Mouse (Mus musculus): ENCODE measurements around the gene Rpl36-ps4. TPM values are rescaled to one million over a fixed set of nuclear protein-coding genes. Genes with fewer than 3 reads are reported as not detected.

Rpl36-ps4 gene
- polyA plus RNA-seq (2015; fragmentation: Illumina TruSeq; extraction: RNeasy Lipid Tissue Mini Kit (QIAGEN cat#74804); ENCODE audit: insufficient read depth, low read depth, low replicate concordance), result not detected

DNA sequence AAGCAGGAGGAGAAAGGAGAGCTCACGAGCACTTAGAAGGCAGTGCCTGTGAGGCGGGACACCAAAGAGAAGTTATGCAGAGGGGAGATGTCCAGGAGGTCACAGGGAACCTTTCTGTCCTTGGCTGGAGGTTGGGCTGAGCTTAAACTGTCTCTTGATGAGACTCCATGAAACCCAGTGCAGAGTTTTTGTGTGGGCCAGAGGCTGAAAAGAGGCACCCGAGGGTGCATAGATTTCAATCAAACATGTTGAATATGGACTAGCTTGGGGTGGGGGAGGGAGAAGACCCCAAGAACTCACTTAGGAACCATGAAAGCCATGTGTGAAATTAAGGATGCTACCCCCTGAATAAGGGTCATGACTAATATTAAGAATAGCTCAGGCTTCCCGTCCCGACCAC lies at the start of gene Rpl36-ps4:
Gene Rpl36-ps4, plus strand, starts transcription at position 301 of the 400 bp plus-strand sequence.

Other genes starting within 250 kb of the Rpl36-ps4 start
- 3.3 TPM for gene Msh2, start 248.6 kb upstream of the Rpl36-ps4 start, polyA plus RNA-seq (2015; fragmentation: Illumina TruSeq; extraction: RNeasy Lipid Tissue Mini Kit (QIAGEN cat#74804); ENCODE audit: insufficient read depth, low read depth, low replicate concordance)
- not detected for gene Kcnk12, start 123.0 kb upstream of the Rpl36-ps4 start, polyA plus RNA-seq (2015; fragmentation: Illumina TruSeq; extraction: RNeasy Lipid Tissue Mini Kit (QIAGEN cat#74804); ENCODE audit: insufficient read depth, low read depth, low replicate concordance)
- 2.8 TPM for gene Msh6, start 54.1 kb downstream of the Rpl36-ps4 start, polyA plus RNA-seq (2015; fragmentation: Illumina TruSeq; extraction: RNeasy Lipid Tissue Mini Kit (QIAGEN cat#74804); ENCODE audit: insufficient read depth, low read depth, low replicate concordance)
- gene Fbxo11, start 144.3 kb downstream of the Rpl36-ps4 start, polyA plus RNA-seq (2015; fragmentation: Illumina TruSeq; extraction: RNeasy Lipid Tissue Mini Kit (QIAGEN cat#74804); ENCODE audit: insufficient read depth, low read depth, low replicate concordance), result 12.4 TPM

Measured in pancreas, adult 10 weeks (tissue).